Mouse (Mus musculus): ENCODE measurements around the gene Nutf2-ps1.

The Nutf2-ps1 gene

DNA sequence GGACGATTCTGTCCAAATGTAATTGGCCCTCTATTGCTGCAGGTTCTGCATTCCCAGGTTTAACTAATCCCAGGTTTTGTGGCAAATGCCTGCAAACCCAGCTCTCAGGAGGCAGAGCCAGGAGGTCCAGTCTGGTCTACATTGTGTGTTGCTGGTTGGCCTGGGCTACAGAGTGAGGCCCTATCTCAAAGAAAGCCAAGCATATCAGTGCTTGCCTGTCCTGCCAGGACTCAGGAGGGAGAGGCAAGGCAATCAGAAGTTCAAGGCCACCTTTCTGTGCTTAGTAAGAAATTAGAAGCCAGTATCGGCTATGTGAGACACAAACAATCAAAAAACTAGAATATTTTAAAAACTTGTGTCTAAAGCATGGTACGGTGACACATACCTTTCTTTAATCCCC is 15.7 kb downstream of the Nutf2-ps1 start:
- in situ Hi-C loops (cut with MboI; ENCODE audit: low pct_unique_long_range_greater_than_20kb in 1 of 2, low sequenced_read_pairs in 2 of 2, unreplicated experiment in 1 of 2), result loop anchor here (5.0 to 10.0 kb wide), 2 partner anchors 156 to 178 kb away; partner anchors contain the start of gene Smndc1 (in 1 of the 2)

DNA sequence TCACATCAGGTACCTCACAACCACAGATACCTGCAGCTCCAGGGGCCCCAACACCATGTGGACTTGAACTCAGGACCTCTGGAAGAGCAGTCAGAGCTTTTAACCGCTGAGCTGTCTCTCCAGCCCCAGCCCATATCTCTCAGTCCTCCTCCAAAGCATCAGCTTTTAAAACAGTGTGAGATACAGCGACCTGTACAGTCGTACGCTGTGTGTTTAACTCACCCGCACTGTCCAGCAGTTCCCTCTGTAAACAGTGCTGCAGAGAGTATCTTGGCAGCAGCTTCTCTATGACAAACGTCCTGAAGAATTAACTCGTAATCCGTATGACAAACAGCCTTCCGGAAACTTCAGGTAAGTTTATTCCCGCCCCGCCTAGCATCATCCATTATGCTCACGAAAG is 16.3 kb downstream of the Nutf2-ps1 start:
- in situ Hi-C loops (cut with MboI; ENCODE audit: low pct_unique_long_range_greater_than_20kb in 1 of 2, low sequenced_read_pairs in 2 of 2, unreplicated experiment in 1 of 2), result loop anchor here (5.0 to 10.0 kb wide), 2 partner anchors 155 to 178 kb away; partner anchors contain the start of gene Smndc1 (in 1 of the 2)

DNA sequence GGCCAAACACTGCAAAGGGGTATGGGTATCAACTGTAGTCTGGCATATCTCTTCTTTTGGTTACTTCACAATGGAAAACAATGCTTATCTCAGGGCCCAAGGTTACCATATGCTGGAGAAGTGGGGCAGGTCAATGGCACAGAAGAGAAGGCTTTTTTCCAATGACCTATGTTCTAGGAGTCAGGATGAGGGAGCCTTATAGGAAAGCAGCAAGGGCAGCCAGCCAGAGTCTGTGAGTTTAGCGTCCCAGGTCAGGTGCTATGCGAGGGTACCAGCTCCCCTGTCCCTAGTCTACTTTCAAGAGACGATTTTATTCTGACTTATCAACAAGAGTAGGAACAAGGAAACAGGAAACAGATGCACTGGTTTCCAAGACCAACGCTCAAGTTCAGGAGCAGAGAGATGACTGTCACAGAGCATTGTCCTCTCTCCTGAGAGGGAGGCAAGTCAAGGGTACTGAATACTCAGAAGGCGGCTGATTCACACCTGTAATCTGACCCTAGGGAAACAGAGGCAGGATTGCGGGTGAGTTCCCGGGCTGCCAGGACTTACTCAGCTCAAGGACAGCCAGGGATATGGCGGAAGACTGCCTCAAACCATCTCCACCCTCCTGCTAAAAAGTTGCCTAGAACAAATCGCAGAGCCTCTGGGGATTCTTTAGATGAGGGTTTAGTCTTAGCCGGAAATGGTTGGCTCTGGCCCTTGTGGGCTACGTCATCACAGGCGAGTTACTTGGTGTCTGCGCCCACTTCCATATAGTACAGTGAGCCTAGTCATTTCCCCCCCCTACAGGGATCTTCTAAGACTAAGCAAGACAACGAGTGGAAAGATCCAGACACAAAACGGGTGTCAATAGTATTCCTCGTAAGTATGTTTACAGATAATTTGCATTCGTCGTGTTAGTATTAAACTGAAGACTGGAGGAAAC is 17.1 kb downstream of the Nutf2-ps1 start:
- in situ Hi-C loops (cut with MboI; ENCODE audit: low pct_unique_long_range_greater_than_20kb in 1 of 2, low sequenced_read_pairs in 2 of 2, unreplicated experiment in 1 of 2), result loop anchor here (5.0 to 10.0 kb wide), 2 partner anchors 154 to 177 kb away; partner anchors contain the start of gene Smndc1 (in 1 of the 2)

DNA sequence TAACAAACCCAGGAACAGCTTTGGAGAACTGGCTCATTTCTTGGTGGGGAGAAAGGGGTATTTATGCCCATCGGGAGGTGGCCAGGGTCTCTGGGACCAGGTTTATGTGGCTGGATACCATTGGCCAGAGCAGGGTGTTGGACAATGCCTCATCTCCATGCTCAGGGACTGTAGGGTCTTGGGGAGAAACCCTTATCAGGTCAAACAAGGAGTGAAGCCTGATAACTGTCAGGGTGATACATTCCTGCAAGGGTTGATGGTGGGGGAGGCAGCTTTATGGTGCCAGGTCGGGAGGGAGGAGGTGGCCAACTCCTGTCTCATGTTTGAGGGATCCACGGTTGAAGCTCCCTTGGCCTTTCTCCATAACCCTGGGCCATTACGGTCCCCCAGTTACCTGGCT is 17.8 kb downstream of the Nutf2-ps1 start:
- in situ Hi-C loops (cut with MboI; ENCODE audit: low pct_unique_long_range_greater_than_20kb in 1 of 2, low sequenced_read_pairs in 2 of 2, unreplicated experiment in 1 of 2), result loop anchor here (5.0 to 10.0 kb wide), 2 partner anchors 154 to 176 kb away; partner anchors contain the start of gene Smndc1 (in 1 of the 2)

- in situ Hi-C loops (cut with MboI; ENCODE audit: low pct_unique_long_range_greater_than_20kb in 1 of 2, low sequenced_read_pairs in 2 of 2, unreplicated experiment in 1 of 2), result no loop called here
Observed at GRCm38 (mm10) chr19:53568553-53568952, 20.3 kb downstream of the Nutf2-ps1 start.

GRCm38 (mm10) chr19:53567864-53568263 is 21.0 kb downstream of the Nutf2-ps1 start:
- in situ Hi-C loops (cut with MboI; ENCODE audit: low pct_unique_long_range_greater_than_20kb in 1 of 2, low sequenced_read_pairs in 2 of 2, unreplicated experiment in 1 of 2), result no loop called here

DNA sequence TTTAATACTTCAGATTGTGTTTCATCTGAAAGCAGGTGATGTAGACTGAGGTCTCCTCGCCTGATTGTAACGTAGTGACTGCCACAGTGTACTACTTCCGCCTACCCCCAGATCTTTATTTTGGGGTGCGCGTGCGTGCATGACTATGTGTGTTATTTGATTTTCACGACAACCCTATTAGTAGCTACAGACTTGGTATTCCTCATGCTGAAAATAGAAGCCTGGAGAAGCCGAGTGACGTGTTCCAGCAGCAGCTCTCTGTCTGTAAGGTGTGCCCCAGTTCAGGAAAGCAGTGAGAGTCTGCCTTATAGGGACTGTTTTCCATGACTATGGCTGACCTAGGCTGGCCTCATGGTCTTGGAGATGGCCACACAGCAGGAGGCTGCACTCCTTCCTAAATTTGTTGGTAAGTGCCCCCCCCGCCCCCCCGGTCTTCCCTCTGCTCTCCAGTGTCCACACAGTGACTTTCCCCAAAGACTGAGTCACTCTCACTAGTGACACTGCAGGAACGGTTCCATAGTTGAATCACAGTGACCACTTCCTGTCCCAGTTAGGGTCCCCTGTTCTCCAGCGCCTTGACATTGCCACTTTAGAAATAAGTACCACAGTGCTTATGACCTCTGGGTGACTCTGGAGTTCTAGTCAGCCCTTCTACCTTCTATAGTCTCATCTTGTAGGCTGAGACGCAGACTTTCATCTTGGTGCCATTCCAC is 23.1 kb downstream of the Nutf2-ps1 start:
- in situ Hi-C loops (cut with MboI; ENCODE audit: low pct_unique_long_range_greater_than_20kb in 1 of 2, low sequenced_read_pairs in 2 of 2, unreplicated experiment in 1 of 2), result no loop called here

GRCm38 (mm10) chr19:53564174-53564573 is 24.7 kb downstream of the Nutf2-ps1 start:
- in situ Hi-C loops (cut with MboI; ENCODE audit: low pct_unique_long_range_greater_than_20kb in 1 of 2, low sequenced_read_pairs in 2 of 2, unreplicated experiment in 1 of 2), result no loop called here

GRCm38 (mm10) chr19:53560436-53560835 is 28.4 kb downstream of the Nutf2-ps1 start:
- in situ Hi-C loops (cut with MboI; ENCODE audit: low pct_unique_long_range_greater_than_20kb in 1 of 2, low sequenced_read_pairs in 2 of 2, unreplicated experiment in 1 of 2), result no loop called here

- in situ Hi-C loops (cut with MboI; ENCODE audit: low pct_unique_long_range_greater_than_20kb in 1 of 2, low sequenced_read_pairs in 2 of 2, unreplicated experiment in 1 of 2), result no loop called here
Observed at GRCm38 (mm10) chr19:53557267-53557936, 31.5 kb downstream of the Nutf2-ps1 start.

GRCm38 (mm10) chr19:53556841-53557240 is 32.0 kb downstream of the Nutf2-ps1 start:
- in situ Hi-C loops (cut with MboI; ENCODE audit: low pct_unique_long_range_greater_than_20kb in 1 of 2, low sequenced_read_pairs in 2 of 2, unreplicated experiment in 1 of 2), result no loop called here

DNA sequence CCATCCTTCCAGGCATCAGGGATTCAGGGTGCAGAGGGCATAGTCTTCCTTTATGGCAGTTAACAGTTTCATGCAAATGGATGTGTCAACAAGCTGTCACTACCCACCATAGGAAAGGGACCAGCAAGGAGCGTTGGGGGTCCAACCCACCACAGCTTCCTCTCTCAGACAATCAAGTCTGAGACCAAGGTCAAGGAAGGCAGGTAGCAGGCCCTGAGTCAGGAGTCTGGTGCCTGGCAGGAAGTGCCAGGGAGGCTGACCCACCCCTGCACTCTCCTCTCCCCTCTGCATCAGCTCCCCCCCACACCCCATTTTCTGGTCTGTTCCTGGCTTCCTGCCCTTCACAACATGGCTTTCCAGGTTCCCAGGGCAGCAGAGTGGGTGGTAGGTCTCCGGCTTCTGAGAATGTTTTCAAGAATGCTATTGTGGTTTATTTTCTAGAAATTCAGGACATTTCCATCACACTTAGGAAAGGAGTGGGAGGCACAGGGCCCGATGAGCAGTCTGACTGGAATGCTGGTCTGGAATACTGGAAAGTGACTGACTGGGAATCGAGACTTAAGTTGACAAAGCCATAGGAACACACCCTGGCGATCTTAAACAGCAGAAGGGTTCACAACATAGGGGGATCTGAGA is 33.8 kb downstream of the Nutf2-ps1 start:
- in situ Hi-C loops (cut with MboI; ENCODE audit: low pct_unique_long_range_greater_than_20kb in 1 of 2, low sequenced_read_pairs in 2 of 2, unreplicated experiment in 1 of 2), result no loop called here

DNA sequence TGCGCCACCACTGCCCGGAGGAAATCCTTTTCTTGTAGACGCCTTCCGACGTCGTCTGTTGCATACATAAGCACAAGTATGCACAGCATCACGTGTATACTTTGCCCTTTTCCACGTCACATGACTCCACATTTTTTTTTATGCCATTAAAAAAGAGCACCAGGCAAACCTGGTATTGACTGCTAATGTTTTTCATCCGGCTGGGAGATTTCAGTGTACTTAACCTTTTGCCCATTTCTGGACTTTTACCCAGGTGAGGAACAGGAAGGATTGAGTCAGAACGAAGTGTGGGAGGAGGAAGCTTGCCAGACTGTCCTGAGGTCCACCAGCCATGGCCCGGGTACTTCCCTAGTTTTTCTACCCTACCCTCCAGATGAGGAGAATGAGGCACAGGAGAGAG is 34.5 kb downstream of the Nutf2-ps1 start:
- in situ Hi-C loops (cut with MboI; ENCODE audit: low pct_unique_long_range_greater_than_20kb in 1 of 2, low sequenced_read_pairs in 2 of 2, unreplicated experiment in 1 of 2), result no loop called here

DNA sequence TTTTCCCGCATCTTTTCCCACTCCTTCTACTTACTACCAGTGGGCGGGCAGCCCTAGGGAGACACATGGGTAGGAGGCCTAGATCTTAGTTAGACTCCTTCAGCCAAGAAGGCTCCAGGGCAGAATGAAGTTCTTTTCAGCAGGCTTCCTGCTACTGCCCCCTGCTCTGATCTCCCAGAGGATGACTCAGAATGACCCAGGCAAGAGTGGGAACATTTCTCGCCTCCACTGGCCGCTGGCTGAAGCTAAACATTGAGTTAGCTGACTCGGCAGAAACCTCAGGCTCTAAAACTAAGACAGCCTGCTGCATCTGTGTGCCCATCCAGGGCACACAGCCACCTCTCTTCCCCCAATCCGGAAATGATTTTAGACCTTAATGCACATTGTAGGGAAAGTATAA is 36.1 kb downstream of the Nutf2-ps1 start:
- in situ Hi-C loops (cut with MboI; ENCODE audit: low pct_unique_long_range_greater_than_20kb in 1 of 2, low sequenced_read_pairs in 2 of 2, unreplicated experiment in 1 of 2), result no loop called here

GRCm38 (mm10) chr19:53552216-53552786 is 36.6 kb downstream of the Nutf2-ps1 start:
- in situ Hi-C loops (cut with MboI; ENCODE audit: low pct_unique_long_range_greater_than_20kb in 1 of 2, low sequenced_read_pairs in 2 of 2, unreplicated experiment in 1 of 2), result no loop called here

DNA sequence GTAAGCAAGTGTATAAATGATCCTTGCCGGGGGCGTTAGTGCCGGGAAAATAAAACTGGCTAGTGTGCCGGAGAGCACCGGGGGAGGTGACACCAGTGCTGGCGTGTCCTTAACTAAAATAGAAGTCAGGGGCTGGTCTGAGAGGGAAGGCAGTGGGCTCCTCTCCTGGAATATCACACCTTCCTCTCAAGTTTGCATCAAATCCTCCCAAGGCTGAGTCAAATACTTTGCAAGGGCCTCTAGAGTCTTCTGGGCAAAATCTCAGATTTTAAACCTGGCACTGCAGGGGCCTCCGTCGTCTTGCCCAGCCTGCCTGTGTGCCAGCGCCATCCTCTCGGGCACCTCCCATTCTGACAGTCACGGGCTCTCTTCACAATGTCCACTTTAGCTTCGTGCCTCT is 37.9 kb downstream of the Nutf2-ps1 start:
- in situ Hi-C loops (cut with MboI; ENCODE audit: low pct_unique_long_range_greater_than_20kb in 1 of 2, low sequenced_read_pairs in 2 of 2, unreplicated experiment in 1 of 2), result no loop called here

- in situ Hi-C loops (cut with MboI; ENCODE audit: low pct_unique_long_range_greater_than_20kb in 1 of 2, low sequenced_read_pairs in 2 of 2, unreplicated experiment in 1 of 2), result no loop called here
Observed at GRCm38 (mm10) chr19:53547597-53547996, 41.3 kb downstream of the Nutf2-ps1 start.

- in situ Hi-C loops (cut with MboI; ENCODE audit: low pct_unique_long_range_greater_than_20kb in 1 of 2, low sequenced_read_pairs in 2 of 2, unreplicated experiment in 1 of 2), result no loop called here
Observed at GRCm38 (mm10) chr19:53544923-53545561, 43.8 kb downstream of the Nutf2-ps1 start.

All from mouse embryonic stem cell (cell line).